Mouse (Mus musculus) liver, postnatal 0 days (tissue): ENCODE measurements at regions not wholly inside any gene's neighbourhood (a gene's known extent, or its start where the extent isn't known, plus 50 kb on each side); places are given as distances from the start of the nearest gene placed in this dataset.

Experiments
- ATAC-seq: fragments of 200-750 bp; cut with Nextera tagmentation; 2 replicates; pipeline ENCODE4 v1.8.0; 2017; ENCODE audit warnings: mild to moderate bottlenecking, moderate library complexity
- DNase-seq: peaks from one replicate; pipeline ENCODE4 v3.0.0-alpha.2; 2016
- H3K27ac ChIP-seq: fragments of 300-500 bp; sonication (generic); 2 replicates; pipeline ENCODE4 v1.5.1; 2014; ENCODE audit warnings: antibody characterized with exemption, moderate library complexity, mild to moderate bottlenecking, low read depth
- H3K27me3 ChIP-seq: fragments of 300-500 bp; sonication (generic); 2 replicates; pipeline ENCODE4 v1.6.1; 2014; ENCODE audit warnings: low read length, control low read depth, mixed read lengths; ENCODE audit not compliant: insufficient read depth
- H3K36me3 ChIP-seq: fragments of 300-500 bp; sonication (generic); replicated peaks from 2 replicates; pipeline ENCODE4 v1.6.1; 2014; ENCODE audit warnings: mild to moderate bottlenecking, control low read depth, low read length, moderate library complexity, mixed read lengths; ENCODE audit not compliant: insufficient read depth
- H3K4me1 ChIP-seq: fragments of 300-500 bp; sonication (generic); 2 replicates; pipeline ENCODE4 v1.6.1; 2014; ENCODE audit warnings: antibody characterized with exemption, mild to moderate bottlenecking, control low read depth; ENCODE audit not compliant: insufficient read depth
- H3K4me2 ChIP-seq: fragments of 300-500 bp; sonication (generic); 2 replicates; pipeline ENCODE4 v1.6.1; 2014; ENCODE audit warnings: low read depth, mild to moderate bottlenecking, low read length, moderate library complexity, mixed read lengths
- H3K4me3 ChIP-seq: fragments of 300-500 bp; sonication (generic); 2 replicates; pipeline ENCODE4 v1.5.1; 2014; ENCODE audit warnings: low read depth, low read length
- H3K9ac ChIP-seq: fragments of 300-500 bp; sonication (generic); replicated peaks from 2 replicates; pipeline ENCODE4 v1.6.1; 2014; ENCODE audit warnings: mild to moderate bottlenecking, moderate library complexity
- H3K9me3 ChIP-seq: fragments of 300-500 bp; sonication (generic); 2 replicates; pipeline ENCODE4 v1.6.1; 2016; ENCODE audit warnings: mild to moderate bottlenecking, control low read depth, low read length, mixed read lengths
- CTCF ChIP-seq: sonication (generic); IDR thresholded peaks from 2 replicates; pipeline ENCODE4 v1.5.1; 2016; ENCODE audit warnings: antibody characterized with exemption, low read depth
- EP300 ChIP-seq: IDR thresholded peaks from 2 replicates; pipeline ENCODE4 v1.6.1; 2016; ENCODE audit warnings: antibody characterized with exemption, low read depth, mild to moderate bottlenecking
- WGBS: fragments of 180-500 bp; shearing (Covaris S2); extraction: QIAGEN DNeasy Blood & Tissue Kit; methylation state at CpG from one replicate; pipeline ENCODE4 v1.1.7; 2014; ENCODE audit not compliant: insufficient replicate concordance; 5-methylcytosine and 5-hydroxymethylcytosine counted together

- H3K4me3 ChIP-seq: no peak overlapping the region
- H3K4me2 ChIP-seq: no peak overlapping the region
- H3K27ac ChIP-seq: no peak overlapping the region
- 65% methylated on average over 7 of the region's 7 CpGs for WGBS
- DNase-seq (no peak), ATAC-seq (no peak)
- no peaks in the 10 kb centered on the region for H3K36me3 ChIP-seq
- no peaks in the 10 kb centered on the region for H3K4me1 ChIP-seq
- no peaks in the 10 kb centered on the region for H3K9me3 ChIP-seq
- H3K9ac ChIP-seq: no peak overlapping the region
- H3K27me3 ChIP-seq: no peaks in the 10 kb centered on the region
- TF ChIP-seq EP300: no peak
- TF ChIP-seq CTCF: no peak
These were observed 76.6 kb upstream of the Itga1 start for GRCm38 (mm10) chr13:115178175-115178917.

GRCm38 (mm10) chr13:115171347-115172062 is 69.7 kb upstream of the Itga1 start:
- TF ChIP-seq EP300 (no peak), CTCF (no peak)
- H3K9ac ChIP-seq: no peak overlapping the region
- H3K27ac ChIP-seq: no peak overlapping the region
- no peaks in the 10 kb centered on the region for H3K9me3 ChIP-seq
- no peaks in the 10 kb centered on the region for H3K27me3 ChIP-seq
- WGBS: 49% methylated on average over 7 of the region's 7 CpGs
- ATAC-seq (no peak), DNase-seq (no peak)
- H3K4me3 ChIP-seq: no peak overlapping the region
- no peaks in the 10 kb centered on the region for H3K4me1 ChIP-seq
- no peaks in the 10 kb centered on the region for H3K36me3 ChIP-seq
- H3K4me2 ChIP-seq: no peak overlapping the region

GRCm38 (mm10) chr13:115165981-115166380 is 64.2 kb upstream of the Itga1 start:
- H3K9me3 ChIP-seq: no peaks in the 10 kb centered on the region
- 76% methylated on average over 3 of the region's 3 CpGs for WGBS
- DNase-seq (no peak), ATAC-seq (no peak)
- no peak overlapping the region for H3K27ac ChIP-seq
- no peak for TF ChIP-seq EP300
- no peak for TF ChIP-seq CTCF
- no peak overlapping the region for H3K4me2 ChIP-seq
- no peaks in the 10 kb centered on the region for H3K27me3 ChIP-seq
- no peak overlapping the region for H3K4me3 ChIP-seq
- H3K36me3 ChIP-seq: no peaks in the 10 kb centered on the region
- no peak overlapping the region for H3K9ac ChIP-seq
- 0 out of 2 replicates have a peak, but pooled peaks cover 2% of the 10 kb centered on the region for H3K4me1 ChIP-seq

GRCm38 (mm10) chr13:115162689-115163413 is 61.1 kb upstream of the Itga1 start:
- ATAC-seq: no peak
- no peak for DNase-seq
- TF ChIP-seq EP300 (no peak), CTCF (no peak)
- 0 out of 2 replicates have a peak, but pooled peaks cover 2% of the 10 kb centered on the region for H3K4me1 ChIP-seq
- no peaks in the 10 kb centered on the region for H3K9me3 ChIP-seq
- H3K27ac ChIP-seq: no peak overlapping the region
- no peak overlapping the region for H3K9ac ChIP-seq
- H3K27me3 ChIP-seq: no peaks in the 10 kb centered on the region
- no peak overlapping the region for H3K4me3 ChIP-seq
- H3K36me3 ChIP-seq: no peaks in the 10 kb centered on the region
- H3K4me2 ChIP-seq: no peak overlapping the region
- 52% methylated on average over 4 of the region's 4 CpGs for WGBS

GRCm38 (mm10) chr13:115159386-115159785 is 57.6 kb upstream of the Itga1 start:
- no peaks in the 10 kb centered on the region for H3K9me3 ChIP-seq
- DNase-seq (no peak), ATAC-seq (no peak)
- H3K27ac ChIP-seq: no peak overlapping the region
- 61% methylated on average over 4 of the region's 4 CpGs for WGBS
- TF ChIP-seq CTCF: no peak
- no peak for TF ChIP-seq EP300
- 0 out of 2 replicates have a peak, but pooled peaks cover 2% of the 10 kb centered on the region for H3K4me1 ChIP-seq
- H3K9ac ChIP-seq: no peak overlapping the region
- H3K4me2 ChIP-seq: no peak overlapping the region
- H3K36me3 ChIP-seq: no peaks in the 10 kb centered on the region
- H3K27me3 ChIP-seq: no peaks in the 10 kb centered on the region
- no peak overlapping the region for H3K4me3 ChIP-seq
